Mouse (Mus musculus): ENCODE data around the gene Zfp174. TPM values are rescaled to one million over a fixed set of nuclear protein-coding genes. Genes with fewer than 3 reads are reported as not detected.
A peak's percentile ranks its signal among the peaks of the same experiment; 100 is the strongest.

Gene Zfp174
- polyA plus RNA-seq, 1 experiment = 1.8 TPM

DNA sequence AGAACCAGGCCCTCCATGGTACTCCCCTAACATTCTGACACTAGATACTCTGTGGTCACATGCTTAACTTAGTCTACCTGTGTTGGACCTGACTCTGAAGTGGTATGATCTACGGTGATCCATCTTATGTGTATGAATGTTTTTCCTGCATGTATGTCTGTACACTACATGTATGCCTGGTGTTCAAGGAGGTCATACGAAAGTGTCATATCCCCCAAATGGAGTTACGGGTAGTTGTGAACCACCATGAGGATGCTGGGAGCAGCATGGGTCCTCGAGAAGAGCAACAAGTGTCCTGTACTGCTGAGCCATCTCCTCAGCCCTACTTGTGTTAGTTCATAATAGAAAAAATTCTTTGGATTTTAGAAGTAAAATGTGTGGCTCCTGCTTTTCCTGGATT, 29.3 kb downstream of the Zfp174 start:
- Histone ChIP-seq H3K4me3 (ENCODE audit: insufficient read depth, low read length) (no peak overlapping the region), H3K4me1 (ENCODE audit: control insufficient read depth, insufficient read depth, low read length) (no peaks in the 10 kb centered on the region), H3K27ac (ENCODE audit: insufficient read depth, low read length) (no peak overlapping the region)
- no peak for TF ChIP-seq CTCF (IDR thresholded peaks at IDR 0.05; ENCODE audit: borderline replicate concordance, insufficient read depth, low read length)
- no peak for TF ChIP-seq POLR2A (IDR thresholded peaks at IDR 0.05; ENCODE audit: low read depth, low read length)

DNA sequence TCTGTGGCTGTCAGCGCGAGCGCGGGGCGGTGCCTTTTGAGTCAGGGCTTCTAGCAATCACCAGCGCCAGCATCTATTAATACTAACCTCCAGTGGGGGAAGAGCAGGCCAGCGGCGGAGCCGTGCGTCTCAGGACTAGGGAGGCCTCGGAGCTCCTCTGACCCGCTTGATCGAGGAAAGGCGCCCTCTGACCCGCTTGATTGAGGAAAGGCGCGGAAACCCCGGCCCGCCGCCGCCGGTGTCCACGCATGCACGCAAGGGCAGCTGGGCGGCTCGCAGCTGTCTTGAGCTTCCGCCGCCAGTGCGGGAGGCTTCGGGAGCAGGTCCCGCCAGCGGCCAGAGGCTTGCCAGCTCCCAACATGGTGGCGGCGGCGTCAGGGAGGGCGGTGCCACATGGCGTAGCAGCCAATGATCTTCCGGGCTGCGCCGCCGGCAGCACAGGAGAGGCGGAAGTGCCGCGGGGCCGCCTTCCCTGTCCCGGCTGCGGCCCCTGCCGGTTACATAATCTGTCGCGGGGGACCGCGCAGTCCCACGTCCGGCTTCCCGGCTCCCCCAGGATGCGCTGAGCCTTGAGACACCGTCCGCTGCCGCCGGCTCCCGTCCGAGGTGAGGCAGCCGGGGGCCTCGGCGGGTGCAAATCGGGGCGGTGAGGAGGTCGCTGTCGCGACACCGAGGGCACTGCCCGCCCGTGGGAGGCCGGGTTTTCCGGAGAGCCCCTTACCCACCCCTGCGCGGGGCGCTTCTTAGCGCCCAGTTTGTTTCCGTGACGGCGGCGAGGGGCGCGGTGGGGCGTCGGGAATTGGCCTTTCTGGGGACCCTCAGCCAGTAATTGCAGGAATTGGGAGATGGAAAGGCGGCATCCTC, 37.4 kb downstream of the Zfp174 start, which contains the start of the genes Zfp597 and Gm20695:
Zfp597 (minus strand) TSS at position 361 of the 864 bp plus-strand sequence.
Gm20695 (plus strand) TSS at position 448 of the 864 bp plus-strand sequence.
- Histone ChIP-seq H3K4me3 (ENCODE audit: insufficient read depth, low read length) (peak within 1 kb of the TSS; percentile 94), H3K4me1 (ENCODE audit: control insufficient read depth, insufficient read depth, low read length) (peaks cover 4% of the 10 kb centered on the region), H3K27ac (ENCODE audit: insufficient read depth, low read length) (peak within 1 kb of the TSS; percentile 76)
- TF ChIP-seq POLR2A (IDR thresholded peaks at IDR 0.05; ENCODE audit: low read depth, low read length) = peak; percentile 43; the same call in 1 of the 2 replicates
- no peak for TF ChIP-seq CTCF (IDR thresholded peaks at IDR 0.05; ENCODE audit: borderline replicate concordance, insufficient read depth, low read length)

DNA sequence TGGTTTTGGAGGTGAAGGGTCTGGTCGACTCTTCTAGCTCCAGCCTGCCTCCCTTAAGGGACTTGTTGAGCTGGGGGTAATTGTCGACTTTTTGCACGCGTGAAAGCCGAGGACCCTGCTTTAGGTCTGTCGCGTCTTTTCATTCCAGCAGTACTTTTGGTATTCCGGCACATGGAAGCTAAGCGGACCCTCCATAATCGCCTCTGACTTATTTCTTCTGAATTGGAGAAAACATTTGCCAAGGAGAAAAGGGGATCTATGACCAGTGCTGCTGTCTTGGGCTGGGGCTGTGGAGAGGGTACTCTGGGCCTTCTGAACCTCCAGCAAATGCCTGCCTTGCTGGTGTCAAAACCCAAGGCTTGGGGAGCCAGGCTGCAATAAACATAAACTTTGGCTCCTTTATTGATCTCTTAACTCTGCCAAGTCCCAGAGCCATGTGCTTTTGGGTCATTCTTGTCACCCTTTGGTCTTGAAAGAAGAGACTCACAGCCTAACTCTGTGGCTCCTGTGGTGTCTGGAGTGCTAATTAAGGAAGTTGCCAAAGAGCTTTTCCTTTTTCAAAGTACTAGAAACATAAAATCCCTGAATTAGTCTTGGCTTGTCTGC, 38.1 kb downstream of the Zfp174 start:
- TF ChIP-seq CTCF (IDR thresholded peaks at IDR 0.05; ENCODE audit: borderline replicate concordance, insufficient read depth, low read length) (no peak), POLR2A (IDR thresholded peaks at IDR 0.05; ENCODE audit: low read depth, low read length) (no peak)
- Histone ChIP-seq H3K27ac (ENCODE audit: insufficient read depth, low read length) (0 out of 2 replicates have a peak overlapping the region, but pooled peaks have one; percentile 63), H3K4me1 (ENCODE audit: control insufficient read depth, insufficient read depth, low read length) (peaks cover 4% of the 10 kb centered on the region), H3K4me3 (ENCODE audit: insufficient read depth, low read length) (peak overlapping the region; percentile 94)

- no peak for TF ChIP-seq CTCF (IDR thresholded peaks at IDR 0.05; ENCODE audit: borderline replicate concordance, insufficient read depth, low read length)
- TF ChIP-seq POLR2A (IDR thresholded peaks at IDR 0.05; ENCODE audit: low read depth, low read length) = no peak
- no peak overlapping the region for H3K27ac ChIP-seq (ENCODE audit: insufficient read depth, low read length)
- no peak overlapping the region for H3K4me3 ChIP-seq (ENCODE audit: insufficient read depth, low read length)
- no peaks in the 10 kb centered on the region for H3K4me1 ChIP-seq (ENCODE audit: control insufficient read depth, insufficient read depth, low read length)
These were observed 44.7 kb downstream of the Zfp174 start for GRCm38 (mm10) chr16:3891621-3892295.

- TF ChIP-seq CTCF (IDR thresholded peaks at IDR 0.05; ENCODE audit: borderline replicate concordance, insufficient read depth, low read length) = no peak
- no peak for TF ChIP-seq POLR2A (IDR thresholded peaks at IDR 0.05; ENCODE audit: low read depth, low read length)
- H3K4me3 ChIP-seq (ENCODE audit: insufficient read depth, low read length) = no peak overlapping the region
- no peaks in the 10 kb centered on the region for H3K4me1 ChIP-seq (ENCODE audit: control insufficient read depth, insufficient read depth, low read length)
- H3K27ac ChIP-seq (ENCODE audit: insufficient read depth, low read length) = no peak overlapping the region
These were observed 46.7 kb downstream of the Zfp174 start for GRCm38 (mm10) chr16:3893739-3894138.

GRCm38 (mm10) chr16:3895173-3895792, 48.2 kb downstream of the Zfp174 start:
- no peak overlapping the region for H3K27ac ChIP-seq (ENCODE audit: insufficient read depth, low read length)
- TF ChIP-seq CTCF (IDR thresholded peaks at IDR 0.05; ENCODE audit: borderline replicate concordance, insufficient read depth, low read length) = no peak
- no peak for TF ChIP-seq POLR2A (IDR thresholded peaks at IDR 0.05; ENCODE audit: low read depth, low read length)
- H3K4me3 ChIP-seq (ENCODE audit: insufficient read depth, low read length) = no peak overlapping the region
- no peaks in the 10 kb centered on the region for H3K4me1 ChIP-seq (ENCODE audit: control insufficient read depth, insufficient read depth, low read length)

DNA sequence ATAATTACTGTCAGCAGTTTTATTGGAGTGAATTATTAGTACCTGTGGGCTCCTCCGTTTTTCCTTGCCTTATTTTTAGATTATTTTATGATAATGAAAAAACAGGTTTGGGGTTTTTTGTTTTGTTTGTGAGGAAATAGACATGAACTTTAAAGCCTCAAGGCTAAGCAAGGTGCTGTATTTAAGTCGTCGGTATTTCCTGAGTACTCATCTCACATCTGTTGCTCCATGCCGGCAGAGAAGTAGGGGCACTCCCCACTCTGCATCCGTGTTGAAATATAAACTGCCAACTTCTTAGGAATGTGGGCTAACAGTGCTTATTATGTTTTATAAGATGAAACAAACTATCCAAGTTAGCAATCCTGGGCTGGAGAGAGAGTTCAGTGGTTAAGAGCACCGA, 49.0 kb downstream of the Zfp174 start:
- no peak overlapping the region for H3K27ac ChIP-seq (ENCODE audit: insufficient read depth, low read length)
- TF ChIP-seq POLR2A (IDR thresholded peaks at IDR 0.05; ENCODE audit: low read depth, low read length) (no peak), CTCF (IDR thresholded peaks at IDR 0.05; ENCODE audit: borderline replicate concordance, insufficient read depth, low read length) (no peak)

GRCm38 (mm10) chr16:3896553-3896952, 49.5 kb downstream of the Zfp174 start:
- no peak overlapping the region for H3K27ac ChIP-seq (ENCODE audit: insufficient read depth, low read length)
- no peaks in the 10 kb centered on the region for H3K4me1 ChIP-seq (ENCODE audit: control insufficient read depth, insufficient read depth, low read length)
- no peak for TF ChIP-seq CTCF (IDR thresholded peaks at IDR 0.05; ENCODE audit: borderline replicate concordance, insufficient read depth, low read length)
- TF ChIP-seq POLR2A (IDR thresholded peaks at IDR 0.05; ENCODE audit: low read depth, low read length) = no peak
- no peak overlapping the region for H3K4me3 ChIP-seq (ENCODE audit: insufficient read depth, low read length)

More for the DNA sequence above, 49.0 kb downstream of the Zfp174 start:
- H3K4me3 ChIP-seq (ENCODE audit: insufficient read depth, low read length) = no peak overlapping the region
- no peaks in the 10 kb centered on the region for H3K4me1 ChIP-seq (ENCODE audit: control insufficient read depth, insufficient read depth, low read length)

DNA sequence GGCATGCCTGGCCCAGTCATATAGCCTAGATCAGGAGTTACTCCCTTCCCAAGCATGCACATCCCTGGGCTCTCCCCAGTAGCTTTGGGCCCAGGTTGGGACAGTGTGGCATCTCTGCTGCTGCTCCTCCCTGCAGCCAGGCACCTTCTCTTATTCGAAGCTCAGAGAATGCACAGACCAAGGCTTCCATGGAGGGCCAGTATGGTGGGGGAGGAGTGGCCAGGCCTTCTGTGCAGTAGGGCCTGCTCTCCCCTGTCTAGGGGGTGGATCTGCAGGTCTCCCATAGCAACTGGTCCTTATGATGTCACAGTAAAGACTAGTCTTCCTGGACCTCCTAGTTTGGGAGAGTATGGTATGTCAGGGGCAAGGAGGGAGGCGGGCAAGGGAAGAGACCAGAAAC, 60.4 kb downstream of the Zfp174 start:
- TF ChIP-seq POLR2A (IDR thresholded peaks at IDR 0.05; ENCODE audit: low read depth, low read length) (no peak), CTCF (IDR thresholded peaks at IDR 0.05; ENCODE audit: borderline replicate concordance, insufficient read depth, low read length) (no peak)
- H3K27ac ChIP-seq (ENCODE audit: insufficient read depth, low read length) = no peak overlapping the region
- no peaks in the 10 kb centered on the region; the same call in 1 of the 2 replicates for H3K4me1 ChIP-seq (ENCODE audit: control insufficient read depth, insufficient read depth, low read length)
- H3K4me3 ChIP-seq (ENCODE audit: insufficient read depth, low read length) = no peak overlapping the region

Other genes starting within 250 kb of the Zfp174 start
- not detected in 2 replicates for gene Mefv, start 129.2 kb upstream of the Zfp174 start, polyA plus RNA-seq (2011; ENCODE audit: insufficient read length, low read depth, missing spikeins)
- gene Zfp263, start 103.2 kb upstream of the Zfp174 start, polyA plus RNA-seq (2011; ENCODE audit: insufficient read length, low read depth, missing spikeins) = 14.4 and 16.9 TPM in 2 replicates
- gene Olfr15, start 16.4 kb upstream of the Zfp174 start, polyA plus RNA-seq (2011; ENCODE audit: insufficient read length, low read depth, missing spikeins) = not detected in 2 replicates
- 47.7 and 62.9 TPM in 2 replicates for gene Naa60, start 25.1 kb downstream of the Zfp174 start, polyA plus RNA-seq (2011; ENCODE audit: insufficient read length, low read depth, missing spikeins)
- gene Zfp597, start 37.3 kb downstream of the Zfp174 start, polyA plus RNA-seq (2011; ENCODE audit: insufficient read length, low read depth, missing spikeins) = 9.8 TPM in 2 replicates
- not detected in 2 replicates for gene Gm20695, start 37.4 kb downstream of the Zfp174 start, polyA plus RNA-seq (2011; ENCODE audit: insufficient read length, low read depth, missing spikeins)
- gene 1700037C18Rik, start 61.4 kb downstream of the Zfp174 start, polyA plus RNA-seq (2011; ENCODE audit: insufficient read length, low read depth, missing spikeins) = 1.6 and 2.0 TPM in 2 replicates
- 12.4 and 14.8 TPM in 2 replicates for gene Cluap1, start 61.5 kb downstream of the Zfp174 start, polyA plus RNA-seq (2011; ENCODE audit: insufficient read length, low read depth, missing spikeins)
- gene Nlrc3, start 129.4 kb downstream of the Zfp174 start, polyA plus RNA-seq (2011; ENCODE audit: insufficient read length, low read depth, missing spikeins) = 0.84 and 1.9 TPM in 2 replicates
- gene Slx4, start 156.5 kb downstream of the Zfp174 start, polyA plus RNA-seq (2011; ENCODE audit: insufficient read length, low read depth, missing spikeins) = 34.3 and 35.1 TPM in 2 replicates
- not detected in 2 replicates for gene Dnase1, start 189.7 kb downstream of the Zfp174 start, polyA plus RNA-seq (2011; ENCODE audit: insufficient read length, low read depth, missing spikeins)
- 60.5 and 67.1 TPM in 2 replicates for gene Trap1, start 230.6 kb downstream of the Zfp174 start, polyA plus RNA-seq (2011; ENCODE audit: insufficient read length, low read depth, missing spikeins)